Mouse (Mus musculus) erythroblast, embryonic 14.5 days (primary cell): ENCODE measurements around the gene Sult2a5.

Experiments
- GATA1 ChIP-seq: IDR thresholded peaks from 2 replicates; pipeline ENCODE4 v1.6.1; 2012; ENCODE audit warnings: low read length, inconsistent platforms, mixed read lengths
- TAL1 ChIP-seq: IDR thresholded peaks from 3 replicates; pipeline ENCODE4 v1.6.1; 2012; ENCODE audit warnings: low read length, inconsistent platforms, mixed read lengths

DNA sequence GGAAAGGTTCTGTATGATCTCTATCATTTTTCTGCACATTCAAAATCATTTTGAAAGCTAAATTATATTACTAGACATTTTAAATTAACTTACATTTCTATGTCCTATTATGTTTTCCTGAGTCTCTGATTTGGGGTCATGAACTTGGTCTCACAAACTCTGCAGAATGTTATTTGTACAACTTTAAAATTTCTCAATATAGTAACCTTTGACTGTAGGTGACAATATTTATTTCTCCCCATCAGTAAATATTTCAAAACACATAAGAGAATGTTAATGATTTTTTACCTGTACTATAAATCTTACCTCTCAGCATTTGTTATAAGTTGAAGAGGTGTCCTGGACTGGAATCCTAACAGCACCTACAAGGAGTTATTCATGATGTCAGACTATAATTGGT is at the start of gene Sult2a5:
- TF ChIP-seq GATA1 (no peak), TAL1 (no peak)
